Mouse (Mus musculus): ENCODE data around the gene 9930111J21Rik2.
"Not testable (repeated sequence)": the region's sequence is repeated elsewhere in the genome, so short reads cannot be mapped to it uniquely, and the experiment has no call there.

GRCm38 (mm10) chr11:49051894-49052293 lies 852 bp upstream of the 9930111J21Rik2 start:
- not testable (repeated sequence) for TF ChIP-seq CTCF (IDR thresholded peaks at IDR 0.05; ENCODE audit: low read depth, low read length); POLR2A (IDR thresholded peaks at IDR 0.05; ENCODE audit: extremely low read depth, insufficient read depth, low read length)

Data from liver, adult 2 months (tissue).